Mouse (Mus musculus) frontal cortex, adult (tissue): Measurements from ENCODE around the gene B4gat1.

Experiments
- ATAC-seq: cut with Nextera tagmentation; 2 replicates; pipeline ENCODE4 v1.9.2; 2017; ENCODE audit warnings: mild to moderate bottlenecking, moderate library complexity, mixed read lengths; ENCODE audit not compliant: low TSS enrichment

Gene B4gat1

GRCm38 (mm10) chr19:5058801-5059771 lies 20.5 kb downstream of the B4gat1 start:
- ATAC-seq: peak; percentile 45; the same call in 1 of the 2 replicates

- ATAC-seq: no peak
These were observed 22.0 kb downstream of the B4gat1 start for GRCm38 (mm10) chr19:5060365-5061330.

DNA sequence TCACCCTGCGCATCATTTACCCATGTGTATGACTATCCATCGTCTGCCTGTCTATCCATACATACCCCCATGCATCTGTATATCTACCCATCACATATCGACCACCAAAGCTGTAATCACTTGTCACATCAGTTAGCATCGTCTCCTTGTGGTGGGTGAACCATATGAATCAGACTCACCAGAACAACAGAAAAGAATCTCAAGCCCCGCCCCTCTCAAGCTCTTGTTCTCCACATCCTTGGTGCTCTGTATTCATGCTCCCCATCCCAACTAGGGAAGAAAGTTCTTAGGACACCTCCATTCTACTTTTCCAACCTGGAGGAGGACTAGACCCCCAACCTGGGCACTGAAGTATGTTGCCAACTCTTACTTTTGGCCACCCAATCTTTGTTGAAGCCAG lies 23.4 kb downstream of the B4gat1 start:
- ATAC-seq: no peak

- no peak for ATAC-seq
These were observed 23.8 kb downstream of the B4gat1 start for GRCm38 (mm10) chr19:5062446-5062845.

DNA sequence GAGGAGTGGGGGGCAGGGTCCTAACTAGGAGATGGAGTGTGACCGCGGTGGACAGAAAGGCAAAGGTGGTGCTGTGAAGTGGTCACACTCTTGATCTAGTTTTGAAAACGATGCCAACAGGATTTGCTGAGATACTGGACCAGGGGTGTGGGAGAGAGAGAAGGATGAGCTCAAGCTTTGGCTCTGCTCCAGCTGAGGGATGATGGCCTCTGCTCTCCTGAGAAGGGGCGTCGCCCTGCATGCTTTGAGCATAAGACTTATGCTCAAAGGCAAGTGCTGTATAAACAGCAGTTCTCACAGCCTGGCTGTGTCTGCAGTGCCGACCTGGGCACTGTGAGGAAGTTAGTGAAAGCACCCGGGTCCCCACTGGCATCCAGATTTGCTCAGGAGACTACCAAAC lies 26.5 kb downstream of the B4gat1 start:
- no peak for ATAC-seq

- no peak for ATAC-seq
These were observed 28.6 kb downstream of the B4gat1 start for GRCm38 (mm10) chr19:5067040-5067799.

GRCm38 (mm10) chr19:5067867-5068569 lies 29.4 kb downstream of the B4gat1 start, which contains the start of gene Cd248:
TSS of gene Cd248 (plus strand) at chr19:5068078.
- ATAC-seq: no peak

DNA sequence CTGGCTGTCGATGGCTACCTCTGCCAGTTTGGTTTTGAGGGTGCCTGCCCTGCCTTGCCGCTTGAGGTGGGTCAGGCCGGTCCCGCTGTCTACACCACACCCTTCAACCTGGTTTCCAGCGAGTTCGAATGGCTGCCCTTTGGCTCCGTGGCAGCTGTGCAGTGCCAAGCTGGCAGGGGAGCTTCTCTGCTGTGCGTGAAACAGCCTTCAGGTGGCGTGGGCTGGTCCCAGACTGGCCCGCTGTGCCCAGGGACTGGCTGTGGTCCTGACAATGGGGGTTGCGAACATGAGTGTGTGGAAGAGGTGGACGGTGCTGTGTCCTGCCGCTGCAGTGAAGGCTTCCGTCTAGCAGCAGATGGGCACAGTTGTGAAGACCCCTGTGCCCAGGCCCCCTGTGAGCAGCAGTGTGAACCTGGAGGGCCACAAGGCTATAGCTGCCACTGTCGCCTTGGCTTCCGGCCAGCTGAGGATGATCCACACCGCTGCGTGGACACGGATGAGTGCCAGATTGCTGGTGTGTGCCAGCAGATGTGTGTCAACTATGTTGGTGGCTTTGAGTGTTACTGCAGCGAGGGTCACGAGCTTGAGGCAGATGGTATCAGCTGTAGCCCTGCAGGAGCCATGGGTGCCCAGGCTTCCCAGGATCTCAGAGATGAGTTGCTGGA lies 30.1 kb downstream of the B4gat1 start:
- ATAC-seq: no peak

GRCm38 (mm10) chr19:5069486-5069885 lies 30.9 kb downstream of the B4gat1 start:
- ATAC-seq: no peak

GRCm38 (mm10) chr19:5069978-5070377 lies 31.4 kb downstream of the B4gat1 start:
- ATAC-seq: no peak

- no peak for ATAC-seq
These were observed 32.5 kb downstream of the B4gat1 start for GRCm38 (mm10) chr19:5071077-5071476.

GRCm38 (mm10) chr19:5071545-5072369 lies 33.1 kb downstream of the B4gat1 start:
- no peak for ATAC-seq

- ATAC-seq: no peak
These were observed 33.9 kb downstream of the B4gat1 start for GRCm38 (mm10) chr19:5072389-5073019.

DNA sequence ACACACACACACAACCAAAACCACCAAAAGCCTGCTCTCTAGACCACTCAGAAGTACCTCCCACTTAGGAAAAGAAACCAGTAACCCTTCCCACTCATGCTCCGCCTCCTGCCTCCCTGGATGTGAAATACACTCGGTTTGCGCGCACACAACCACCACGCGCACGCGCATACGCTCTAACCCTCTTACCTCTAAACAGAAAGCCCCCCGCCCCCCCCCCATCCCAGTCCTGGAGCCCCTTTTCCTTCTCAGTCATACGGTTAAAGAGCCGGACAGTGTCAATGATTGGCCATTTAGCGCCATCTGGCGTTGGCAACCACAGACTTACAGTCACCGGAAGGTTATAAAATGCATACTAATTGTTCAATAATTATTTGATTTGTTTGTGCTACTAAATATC lies 34.4 kb downstream of the B4gat1 start:
- ATAC-seq: no peak

GRCm38 (mm10) chr19:5073518-5073917 lies 34.9 kb downstream of the B4gat1 start:
- peak; percentile 61; the same call in 1 of the 2 replicates for ATAC-seq

GRCm38 (mm10) chr19:5079279-5079678 lies 40.7 kb downstream of the B4gat1 start:
- no peak for ATAC-seq

- ATAC-seq: no peak
These were observed 43.4 kb downstream of the B4gat1 start for GRCm38 (mm10) chr19:5082005-5082404.

DNA sequence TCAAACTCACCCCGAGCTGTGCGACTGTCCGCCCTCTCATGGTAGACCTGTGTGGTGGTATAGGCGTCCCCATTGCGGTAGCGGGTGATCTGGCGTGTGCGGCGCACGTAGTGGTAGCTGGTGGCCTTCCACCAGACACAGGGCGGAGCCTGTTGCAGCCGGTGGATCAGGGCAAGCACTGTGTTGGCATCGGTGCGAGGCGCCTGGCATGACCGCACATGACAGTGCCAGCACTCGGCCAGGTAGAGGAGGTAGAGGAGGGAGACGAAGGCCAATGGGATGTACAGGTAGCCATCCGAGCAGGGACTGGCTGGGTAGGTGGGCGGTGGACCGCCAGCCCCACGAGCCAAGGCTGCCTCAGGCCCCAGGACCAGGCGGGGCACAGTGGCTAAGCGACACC lies 44.0 kb downstream of the B4gat1 start:
- ATAC-seq: no peak
